Mouse (Mus musculus) stomach, postnatal 0 days (tissue): ENCODE results near the gene Tsen54. TPM values are rescaled to one million over a fixed set of nuclear protein-coding genes. Genes with fewer than 3 reads are reported as not detected.

Source experiments
- ATAC-seq: fragments of 200-750 bp; cut with Nextera tagmentation; 2 replicates; pipeline ENCODE4 v1.8.0; 2017; ENCODE audit not compliant: low FRiP score, low TSS enrichment
- DNase-seq: peaks from one replicate; pipeline ENCODE4 v3.0.0-alpha.2; 2016; ENCODE audit warnings: low spot score
- H3K27ac ChIP-seq: fragments of 300-500 bp; sonication (generic); replicated peaks from 2 replicates; pipeline ENCODE4 v1.5.1; 2014; ENCODE audit warnings: mild to moderate bottlenecking, control low read depth
- H3K27me3 ChIP-seq: fragments of 300-500 bp; sonication (generic); 2 replicates; pipeline ENCODE4 v1.6.1; 2014; ENCODE audit warnings: low read length; ENCODE audit not compliant: control insufficient read depth, insufficient read depth
- H3K36me3 ChIP-seq: fragments of 300-500 bp; sonication (generic); 2 replicates; pipeline ENCODE4 v1.6.1; 2014; ENCODE audit warnings: low read length, mixed read lengths; ENCODE audit not compliant: control insufficient read depth, insufficient read depth
- H3K4me1 ChIP-seq: fragments of 300-500 bp; sonication (generic); replicated peaks from 2 replicates; pipeline ENCODE4 v1.6.1; 2014; ENCODE audit warnings: antibody characterized with exemption; ENCODE audit not compliant: control insufficient read depth, insufficient read depth
- H3K4me2 ChIP-seq: fragments of 300-500 bp; sonication (generic); replicated peaks from 2 replicates; pipeline ENCODE4 v1.6.1; 2014; ENCODE audit warnings: low read depth, mild to moderate bottlenecking, control low read depth, moderate library complexity
- H3K4me3 ChIP-seq: fragments of 300-500 bp; sonication (generic); 2 replicates; pipeline ENCODE4 v1.5.1; 2014; ENCODE audit warnings: low read depth, low read length, control low read depth
- H3K9ac ChIP-seq: fragments of 300-500 bp; sonication (generic); 2 replicates; pipeline ENCODE4 v1.6.1; 2014; ENCODE audit warnings: mild to moderate bottlenecking, low read length, control low read depth, mixed read lengths
- H3K9me3 ChIP-seq: fragments of 300-500 bp; sonication (generic); 2 replicates; pipeline ENCODE4 v1.6.1; 2016; ENCODE audit warnings: low read length; ENCODE audit not compliant: control insufficient read depth
- CTCF ChIP-seq: IDR thresholded peaks from 2 replicates; pipeline ENCODE4 v1.5.1; 2016; ENCODE audit warnings: antibody characterized with exemption, low read depth, mild to moderate bottlenecking, moderate library complexity
- EP300 ChIP-seq: optimal IDR thresholded peaks from 2 replicates; pipeline ENCODE3; 2016; ENCODE audit warnings: antibody characterized with exemption
- WGBS: fragments of 180-500 bp; shearing (Covaris S2); extraction: QIAGEN DNeasy Blood & Tissue Kit; methylation state at CpG from one replicate; pipeline ENCODE4 v1.1.7; 2014; 5-methylcytosine and 5-hydroxymethylcytosine counted together
- polyA plus RNA-seq: library from polyadenylated mRNA; unstranded; fragments of >200 nt; fragmentation: Nextera tagmentation; extraction: Ambion mirVana; gene quantifications from 2 replicates; pipeline ENCODE4 v1.2.1, GENCODE M21; 2015

Gene Tsen54
- polyA plus RNA-seq, 1 experiment from 2014 or later, result 18.8 TPM

DNA sequence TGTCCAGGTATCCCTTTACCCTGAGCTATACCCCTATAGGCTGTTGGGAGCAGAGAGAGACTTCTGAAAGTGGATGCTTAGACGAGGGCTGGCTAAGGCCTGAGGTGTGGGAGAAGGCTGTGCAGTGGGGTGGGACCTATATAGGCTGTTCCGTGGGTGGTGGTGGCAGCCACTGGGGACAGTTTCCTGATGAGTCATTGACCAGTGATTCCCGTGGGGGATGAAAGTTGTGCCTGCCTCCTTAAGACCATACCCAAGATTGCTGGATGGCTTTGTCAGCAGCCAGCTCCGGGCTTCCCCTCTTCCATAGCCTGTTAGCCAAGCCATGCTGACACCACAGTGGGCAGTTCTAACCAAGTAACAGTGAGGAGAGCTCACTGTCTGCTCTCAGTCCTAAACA lies 6.5 kb downstream of the Tsen54 start:
- ATAC-seq (no peak), DNase-seq (no peak)
- 67% methylated on average over 4 of the region's 4 CpGs for WGBS
- H3K4me2 ChIP-seq, result no peak overlapping the region
- 0 out of 2 replicates have a peak, but pooled peaks cover 5% of the 10 kb centered on the region for H3K4me1 ChIP-seq
- no peak overlapping the region for H3K4me3 ChIP-seq
- no peak for TF ChIP-seq EP300
- no peak for TF ChIP-seq CTCF
- H3K27ac ChIP-seq, result no peak overlapping the region
- no peaks in the 10 kb centered on the region for H3K27me3 ChIP-seq
- no peaks in the 10 kb centered on the region for H3K9me3 ChIP-seq
- H3K9ac ChIP-seq, result no peak overlapping the region
- peaks cover 7% of the 10 kb centered on the region for H3K36me3 ChIP-seq

DNA sequence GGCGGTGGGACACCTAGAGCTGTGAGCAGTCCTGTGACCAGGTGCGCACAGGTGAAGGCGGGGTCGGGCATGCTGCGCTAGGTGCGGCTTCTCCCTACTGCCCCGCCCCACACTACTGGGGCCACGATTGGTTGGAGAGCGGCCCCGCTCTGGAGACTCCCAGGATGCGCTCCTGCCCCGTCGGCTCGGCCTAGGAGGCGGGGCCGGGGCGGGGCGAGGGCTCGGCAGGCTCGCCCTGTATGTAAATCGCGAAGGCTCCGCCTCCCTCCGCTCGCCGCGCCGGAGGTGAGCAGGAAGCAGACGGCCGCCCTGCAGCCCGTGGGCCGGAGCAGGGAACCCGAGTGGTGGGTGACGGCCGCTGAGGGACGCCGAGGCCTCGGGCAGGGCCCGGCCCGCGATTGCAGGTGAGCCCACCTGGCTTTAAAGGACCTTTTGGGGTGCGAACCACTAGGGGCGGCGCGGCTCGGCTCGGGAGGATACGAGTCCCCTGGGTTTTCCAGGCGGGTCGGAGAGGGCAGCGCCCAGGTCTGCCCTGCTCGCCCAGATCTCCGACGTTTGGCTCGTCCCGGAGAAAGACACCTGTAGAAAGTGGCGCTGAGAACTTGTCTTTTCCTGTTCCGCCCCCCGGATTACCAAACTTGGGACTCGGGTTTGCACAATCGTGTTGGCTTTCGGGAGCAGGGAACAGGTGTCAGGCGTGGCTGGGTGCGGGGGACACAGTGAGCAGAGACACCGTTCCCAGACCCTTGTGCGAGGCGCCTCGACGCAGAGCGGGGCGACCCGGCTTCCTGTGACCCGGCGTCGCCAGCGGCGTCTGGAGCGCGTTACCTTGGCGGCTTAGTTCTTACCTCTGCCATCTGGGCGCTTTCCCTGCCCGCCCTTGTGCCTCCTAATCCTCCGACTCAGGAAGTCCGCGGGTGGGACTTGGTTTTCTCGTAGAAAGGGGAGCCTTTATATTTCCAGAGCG lies 9.5 kb downstream of the Tsen54 start, which contains the start of gene Llgl2:
Gene Llgl2 (plus strand): TSS at position 276 of the 967 bp plus-strand sequence.
- under 1% methylated on average over 85 of the region's 87 CpGs for WGBS
- H3K27ac ChIP-seq, result peak within 1 kb of the TSS; percentile 92
- DNase-seq (peak; percentile 98), ATAC-seq (peak; percentile 97)
- H3K4me2 ChIP-seq, result peak within 1 kb of the TSS; percentile 81
- H3K27me3 ChIP-seq, result no peaks in the 10 kb centered on the region
- peak within 1 kb of the TSS; percentile 85 for H3K9ac ChIP-seq
- peak within 1 kb of the TSS; percentile 77 for H3K4me3 ChIP-seq
- no peaks in the 10 kb centered on the region for H3K9me3 ChIP-seq
- TF ChIP-seq CTCF, result peak; percentile 18; the same call in 1 of the 2 replicates
- TF ChIP-seq EP300, result no peak
- peaks cover 5% of the 10 kb centered on the region; the same call in 1 of the 2 replicates for H3K4me1 ChIP-seq
- H3K36me3 ChIP-seq, result peaks cover 7% of the 10 kb centered on the region; the same call in 1 of the 2 replicates

DNA sequence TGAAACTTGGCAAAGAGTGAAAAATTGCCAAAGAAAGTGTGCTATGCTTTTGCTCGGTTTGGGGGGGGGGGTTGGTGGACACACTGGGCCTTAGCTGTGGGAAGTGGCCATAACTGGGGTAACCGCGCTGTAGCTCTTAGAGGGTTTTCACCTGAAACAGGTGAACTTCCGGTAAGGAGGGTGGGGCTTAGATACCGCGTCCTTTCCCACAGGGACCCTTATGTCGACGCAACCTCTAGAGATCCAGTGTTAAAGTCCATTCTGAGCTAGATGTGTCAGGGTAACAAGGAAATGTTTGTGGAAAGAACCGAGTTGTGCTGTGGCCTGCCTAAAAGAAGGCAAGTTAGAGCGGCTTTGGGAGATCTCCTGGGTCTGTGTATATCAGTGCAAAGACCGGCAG lies 10.3 kb downstream of the Tsen54 start:
- DNase-seq (peak; percentile 65), ATAC-seq (peak; percentile 27)
- Histone ChIP-seq H3K27ac (peak overlapping the region; percentile 92), H3K9ac (peak overlapping the region; percentile 85), H3K4me2 (peak overlapping the region; percentile 81), H3K9me3 (no peaks in the 10 kb centered on the region), H3K4me1 (peaks cover 5% of the 10 kb centered on the region; the same call in 1 of the 2 replicates), H3K27me3 (no peaks in the 10 kb centered on the region), H3K36me3 (peaks cover 7% of the 10 kb centered on the region; the same call in 1 of the 2 replicates), H3K4me3 (peak overlapping the region; percentile 77)
- 16% methylated on average over 11 of the region's 11 CpGs for WGBS
- TF ChIP-seq CTCF (no peak), EP300 (no peak)

DNA sequence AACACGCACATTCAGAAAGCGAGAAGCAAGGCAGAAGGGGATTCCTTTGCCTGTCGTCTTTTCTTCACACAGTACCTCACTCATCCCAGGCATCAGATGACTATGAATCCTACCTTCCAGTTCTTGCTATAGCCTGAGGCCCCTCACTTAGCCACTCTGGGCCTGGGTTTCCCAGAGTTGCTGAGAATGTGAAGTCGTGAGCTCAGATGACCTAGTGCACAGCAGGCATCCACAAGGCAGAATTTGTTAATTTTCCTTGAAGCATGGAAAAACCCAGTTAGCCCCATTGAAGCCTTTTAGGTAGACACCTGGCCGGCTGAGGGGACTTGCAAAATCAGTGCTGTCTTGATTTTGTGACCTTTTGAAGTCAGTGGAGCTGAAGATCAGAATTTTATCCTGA lies 12.0 kb downstream of the Tsen54 start:
- Histone ChIP-seq H3K9ac (no peak overlapping the region), H3K36me3 (no peaks in the 10 kb centered on the region), H3K4me3 (no peak overlapping the region), H3K27me3 (no peaks in the 10 kb centered on the region), H3K9me3 (no peaks in the 10 kb centered on the region), H3K4me1 (peaks cover 10% of the 10 kb centered on the region), H3K27ac (no peak overlapping the region; the same call in 1 of the 2 replicates), H3K4me2 (peak overlapping the region; percentile 81; the same call in 1 of the 2 replicates)
- ATAC-seq (no peak), DNase-seq (no peak)
- TF ChIP-seq EP300 (no peak), CTCF (no peak)
- WGBS, result 63% methylated on average over 5 of the region's 5 CpGs

DNA sequence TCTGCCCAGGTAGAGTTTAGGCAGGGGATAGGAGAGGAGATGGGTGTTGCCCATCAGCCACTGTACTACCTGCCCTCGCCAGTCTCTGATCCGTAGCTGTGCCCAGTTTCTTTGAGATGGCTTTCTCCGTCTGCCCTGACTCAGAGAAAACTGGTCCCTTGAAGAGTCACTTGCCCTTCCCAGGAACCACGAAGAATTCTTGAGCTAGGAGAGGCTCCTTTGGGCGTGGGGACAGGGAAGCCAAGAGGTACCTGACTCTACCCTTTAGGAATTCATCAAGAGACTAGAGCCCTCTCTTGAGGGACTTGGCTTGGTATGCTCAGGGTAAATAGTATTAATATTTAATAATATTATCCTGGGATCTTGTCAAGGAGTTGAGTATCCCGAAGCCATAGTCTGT lies 13.1 kb downstream of the Tsen54 start:
- Histone ChIP-seq H3K27ac (peak overlapping the region; percentile 78), H3K27me3 (no peaks in the 10 kb centered on the region), H3K9me3 (no peaks in the 10 kb centered on the region), H3K4me3 (no peak overlapping the region), H3K9ac (no peak overlapping the region), H3K36me3 (no peaks in the 10 kb centered on the region), H3K4me2 (no peak overlapping the region; the same call in 1 of the 2 replicates), H3K4me1 (peaks cover 13% of the 10 kb centered on the region)
- ATAC-seq (no peak), DNase-seq (no peak)
- WGBS, result 56% methylated on average over 6 of the region's 6 CpGs
- TF ChIP-seq EP300, result no peak
- no peak for TF ChIP-seq CTCF
